Mouse (Mus musculus): ENCODE measurements at regions not wholly inside any gene's neighbourhood (a gene's known extent, or its start where the extent isn't known, plus 50 kb on each side); places are given as distances from the start of the nearest gene placed in this dataset.
A peak's percentile ranks its signal among the peaks of the same experiment; 100 is the strongest.

GRCm38 (mm10) chr16:27507212-27507611 lies 118.5 kb downstream of the Ccdc50 start:
- peak; percentile 96 for TF ChIP-seq GATA1 (IDR thresholded peaks at IDR 0.05; ENCODE audit: low read length)

- no peak for TF ChIP-seq GATA1 (IDR thresholded peaks at IDR 0.05; ENCODE audit: low read length)
Measured at GRCm38 (mm10) chr16:27523527-27524121, 135.0 kb downstream of the Ccdc50 start.

DNA sequence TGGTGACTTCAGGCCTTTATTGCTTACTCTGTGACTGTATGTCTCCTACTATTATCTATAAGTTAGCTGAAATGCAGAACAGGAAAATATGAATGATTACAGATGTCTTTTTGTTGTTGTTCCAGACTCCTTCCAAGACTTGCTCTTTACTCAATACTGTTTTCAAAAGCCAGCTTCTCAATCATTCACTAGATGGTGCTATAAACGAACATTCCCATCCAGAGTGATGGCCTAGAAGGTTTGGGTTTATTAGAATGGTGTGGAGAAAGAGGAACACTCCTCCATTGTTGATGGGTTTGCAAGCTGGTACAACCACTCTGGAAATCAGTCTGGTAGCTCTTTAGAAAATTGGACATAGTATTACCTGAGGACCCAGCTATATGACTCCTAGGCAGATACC lies 138.0 kb downstream of the Ccdc50 start:
- no peak for TF ChIP-seq GATA1 (IDR thresholded peaks at IDR 0.05; ENCODE audit: low read length)

GRCm38 (mm10) chr16:27530634-27531033 lies 142.0 kb downstream of the Ccdc50 start:
- no peak for TF ChIP-seq GATA1 (IDR thresholded peaks at IDR 0.05; ENCODE audit: low read length)

Data from G1E-ER4 (cell line).